Mouse (Mus musculus) inflammation-experienced regulatory T-cells (primary cell): ENCODE results near the gene Aldoc. TPM values are rescaled to one million over a fixed set of nuclear protein-coding genes. Genes with fewer than 3 reads are reported as not detected.

Source experiments
- polyA plus RNA-seq, 2 experiments: library from polyadenylated mRNA; unstranded; fragments of 100-300 nt; shearing (Covaris generic); gene quantifications; one replicate each; pipeline ENCODE4 v1.2.1; 2017

Aldoc gene
- 10 to 100 TPM in 1 of 2 experiments, 1 to 10 TPM in 1; 4.7 to 11.9 TPM for polyA plus RNA-seq

GRCm38 (mm10) chr11:78322860-78323259 lies at the start of gene Aldoc:
Gene Aldoc, plus strand, starts transcription at chr11:78322968.

GRCm38 (mm10) chr11:78290654-78291053 lies 32.1 kb upstream of the Aldoc start, which contains the start of gene BC030499:
Gene BC030499, plus strand, starts transcription at chr11:78290841.

GRCm38 (mm10) chr11:78301357-78302084 lies 21.2 kb upstream of the Aldoc start, which contains the start of gene Spag5:
Gene Spag5, plus strand, starts transcription at chr11:78301529.

GRCm38 (mm10) chr11:78327634-78328511 lies 5.1 kb downstream of the Aldoc start, which contains the start of gene Pigs:
Gene Pigs, plus strand, starts transcription at chr11:78328415.

GRCm38 (mm10) chr11:78343381-78344327 lies 20.9 kb downstream of the Aldoc start, which contains the start of gene Unc119:
Gene Unc119, plus strand, starts transcription at chr11:78343482.

Other genes starting within 250 kb of the Aldoc start
- gene Eral1, start 242.6 kb upstream of the Aldoc start, polyA plus RNA-seq, result 10 to 100 TPM; 35.2 to 42.6 TPM
- 10 to 100 TPM; 16.4 to 22.2 TPM for gene Fam222b, start 228.3 kb upstream of the Aldoc start, polyA plus RNA-seq
- 10 to 100 TPM; 37.7 to 41.3 TPM for gene Traf4, start 157.4 kb upstream of the Aldoc start, polyA plus RNA-seq
- gene Nek8, start 146.3 kb upstream of the Aldoc start, polyA plus RNA-seq, result 10 to 100 TPM; 10.2 to 10.5 TPM
- 1 to 10 TPM; 3.2 to 3.4 TPM for gene Tlcd1, start 146.3 kb upstream of the Aldoc start, polyA plus RNA-seq
- gene Rpl23a, start 139.4 kb upstream of the Aldoc start, polyA plus RNA-seq, result 1,000 to 10,000 TPM; 1,229 to 1,373 TPM
- 1 to 10 TPM; 1.6 to 3.9 TPM for gene Rab34, start 134.5 kb upstream of the Aldoc start, polyA plus RNA-seq
- 1 to 10 TPM in 1 of 2 experiments, under 1 TPM in 1; 0.71 to 3.6 TPM for gene Proca1, start 129.6 kb upstream of the Aldoc start, polyA plus RNA-seq
- 100 to 1,000 TPM in 1 of 2 experiments, 10 to 100 TPM in 1; 85.9 to 108 TPM for gene Sdf2, start 77.2 kb upstream of the Aldoc start, polyA plus RNA-seq
- 10 to 100 TPM; 35.7 to 38.9 TPM for gene Supt6, start 77.0 kb upstream of the Aldoc start, polyA plus RNA-seq
- gene 2610507B11Rik, start 61.2 kb upstream of the Aldoc start, polyA plus RNA-seq, result 10 to 100 TPM; 70.9 to 82.1 TPM
- gene BC030499, start 32.1 kb upstream of the Aldoc start, polyA plus RNA-seq, result 1 to 10 TPM in 1 of 2 experiments, under 1 TPM in 1; 0.61 to 1.1 TPM
- gene Spag5, start 21.4 kb upstream of the Aldoc start, polyA plus RNA-seq, result 1 to 10 TPM; 1.8 to 2.6 TPM
- gene Pigs, start 5.4 kb downstream of the Aldoc start, polyA plus RNA-seq, result 100 to 1,000 TPM in 1 of 2 experiments, 10 to 100 TPM in 1; 97.8 to 113 TPM
- 10 to 100 TPM; 58.4 to 82.5 TPM for gene Unc119, start 20.5 kb downstream of the Aldoc start, polyA plus RNA-seq
- gene Foxn1, start 63.6 kb downstream of the Aldoc start, polyA plus RNA-seq, result under 1 TPM; 0.30 to 0.45 TPM
- gene Slc13a2, start 99.2 kb downstream of the Aldoc start, polyA plus RNA-seq, result not detected
- 1 to 10 TPM; 2.6 to 3.1 TPM for gene Slc46a1, start 142.7 kb downstream of the Aldoc start, polyA plus RNA-seq
- 1 to 10 TPM; 3.5 to 8.3 TPM for gene Sarm1, start 174.8 kb downstream of the Aldoc start, polyA plus RNA-seq
- 1 to 10 TPM in 1 of 2 experiments, not detected in 1; 7.0 TPM for gene Vtn, start 176.1 kb downstream of the Aldoc start, polyA plus RNA-seq
- under 1 TPM in 1 of 2 experiments, not detected in 1; 0.28 TPM for gene Sebox, start 180.5 kb downstream of the Aldoc start, polyA plus RNA-seq
- 10 to 100 TPM; 25.5 to 38.7 TPM for gene Tmem199, start 189.2 kb downstream of the Aldoc start, polyA plus RNA-seq
- 10 to 100 TPM; 38.5 to 41.9 TPM for gene Poldip2, start 189.2 kb downstream of the Aldoc start, polyA plus RNA-seq
- gene Tnfaip1, start 213.4 kb downstream of the Aldoc start, polyA plus RNA-seq, result 10 to 100 TPM; 14.9 to 16.2 TPM
- 100 to 1,000 TPM in 1 of 2 experiments, 10 to 100 TPM in 1; 74.9 to 107 TPM for gene Ift20, start 213.4 kb downstream of the Aldoc start, polyA plus RNA-seq
- gene Tmem97, start 227.8 kb downstream of the Aldoc start, polyA plus RNA-seq, result 10 to 100 TPM in 1 of 2 experiments, 1 to 10 TPM in 1; 9.5 to 14.8 TPM